Mouse (Mus musculus) hindbrain, embryonic 13.5 days (tissue): ENCODE measurements around the gene Gm49333. TPM values are rescaled to one million over a fixed set of nuclear protein-coding genes. Genes with fewer than 3 reads are reported as not detected.

ENCODE experiments used
- ATAC-seq: fragments of 200-750 bp; cut with Nextera tagmentation; 2 replicates; pipeline ENCODE4 v1.8.0; 2017; ENCODE audit warnings: moderate TSS enrichment; ENCODE audit not compliant: low FRiP score
- H3K27ac ChIP-seq: fragments of 300-500 bp; sonication (generic); 2 replicates; pipeline ENCODE4 v1.5.1; 2015; ENCODE audit warnings: inconsistent platforms, mild to moderate bottlenecking, moderate library complexity
- H3K27me3 ChIP-seq: fragments of 300-500 bp; sonication (generic); 2 replicates; pipeline ENCODE4 v1.6.1; 2015; ENCODE audit warnings: mild to moderate bottlenecking, inconsistent platforms
- H3K36me3 ChIP-seq: fragments of 300-500 bp; sonication (generic); 2 replicates; pipeline ENCODE4 v1.6.1; 2015; ENCODE audit warnings: mild to moderate bottlenecking, inconsistent platforms
- H3K4me1 ChIP-seq: fragments of 300-500 bp; sonication (generic); replicated peaks from 2 replicates; pipeline ENCODE4 v1.6.1; 2015; ENCODE audit warnings: inconsistent platforms
- H3K4me2 ChIP-seq: fragments of 300-500 bp; sonication (generic); 2 replicates; pipeline ENCODE4 v1.6.1; 2015; ENCODE audit warnings: inconsistent platforms, mild to moderate bottlenecking, moderate library complexity
- H3K4me3 ChIP-seq: fragments of 300-500 bp; sonication (generic); 2 replicates; pipeline ENCODE4 v1.5.1; 2015; ENCODE audit warnings: mild to moderate bottlenecking, inconsistent platforms
- H3K9ac ChIP-seq: fragments of 300-500 bp; sonication (generic); 2 replicates; pipeline ENCODE4 v1.6.1; 2015; ENCODE audit warnings: mild to moderate bottlenecking, inconsistent platforms
- H3K9me3 ChIP-seq: fragments of 300-500 bp; sonication (generic); 2 replicates; pipeline ENCODE4 v1.6.1; 2016; ENCODE audit warnings: inconsistent platforms
- WGBS: fragments of 180-500 bp; shearing (Covaris S2); methylation state at CpG from one replicate; pipeline ENCODE4 v1.1.7; 2015; 5-methylcytosine and 5-hydroxymethylcytosine counted together
- polyA plus RNA-seq: library from polyadenylated mRNA; unstranded; fragments of >200 nt; fragmentation: Nextera tagmentation; extraction: Ambion mirVana; gene quantifications from 2 replicates; pipeline ENCODE4 v1.2.1, GENCODE M21; 2015

Gene Gm49333
- not detected in 2 replicates for polyA plus RNA-seq

- H3K9ac ChIP-seq: peak within 1 kb of the TSS; percentile 87
- H3K27ac ChIP-seq: peak within 1 kb of the TSS; percentile 91
- WGBS: 3% methylated on average over 41 of the region's 41 CpGs
- no peaks in the 10 kb centered on the region for H3K9me3 ChIP-seq
- ATAC-seq: peak; percentile 94
- H3K4me2 ChIP-seq: peak within 1 kb of the TSS; percentile 90
- peaks cover 31% of the 10 kb centered on the region for H3K4me1 ChIP-seq
- peak within 1 kb of the TSS; percentile 86 for H3K4me3 ChIP-seq
- peaks cover 27% of the 10 kb centered on the region for H3K36me3 ChIP-seq
- no peaks in the 10 kb centered on the region for H3K27me3 ChIP-seq
These were observed at the start of gene Gm49333, which contains the start of the genes Eef1akmt4 and Alg3 for GRCm38 (mm10) chr16:20611357-20612227. Gm49333 (plus strand) TSS chr16:20611610. Eef1akmt4 (plus strand) TSS chr16:20611593. Alg3 (minus strand) TSS chr16:20611735.

- no peaks in the 10 kb centered on the region for H3K4me1 ChIP-seq
- H3K36me3 ChIP-seq: peaks cover 34% of the 10 kb centered on the region
- no peak overlapping the region for H3K4me3 ChIP-seq
- H3K9me3 ChIP-seq: no peaks in the 10 kb centered on the region
- H3K27me3 ChIP-seq: no peaks in the 10 kb centered on the region
- WGBS: 63% methylated on average over 1 of the region's 1 CpGs
- no peak overlapping the region for H3K9ac ChIP-seq
- H3K27ac ChIP-seq: no peak overlapping the region
- no peak for ATAC-seq
- H3K4me2 ChIP-seq: no peak overlapping the region
These were observed 46.3 kb upstream of the Gm49333 start for GRCm38 (mm10) chr16:20565075-20565474.

GRCm38 (mm10) chr16:20589366-20589938, 22.0 kb upstream of the Gm49333 start, which contains the start of gene Vwa5b2:
Vwa5b2 (plus strand) TSS chr16:20589471.
- no peaks in the 10 kb centered on the region for H3K36me3 ChIP-seq
- ATAC-seq: peak; percentile 85
- no peaks in the 10 kb centered on the region for H3K9me3 ChIP-seq
- H3K4me3 ChIP-seq: peak within 1 kb of the TSS; percentile 57
- peak within 1 kb of the TSS; percentile 64 for H3K27ac ChIP-seq
- H3K27me3 ChIP-seq: peaks cover 67% of the 10 kb centered on the region
- peaks cover 22% of the 10 kb centered on the region for H3K4me1 ChIP-seq
- WGBS: 2% methylated on average over 24 of the region's 24 CpGs
- peak within 1 kb of the TSS; percentile 79 for H3K9ac ChIP-seq
- peak within 1 kb of the TSS; percentile 90 for H3K4me2 ChIP-seq

GRCm38 (mm10) chr16:20589939-20590679, 21.3 kb upstream of the Gm49333 start:
- Histone ChIP-seq H3K27ac (peak overlapping the region; percentile 64), H3K4me2 (peak overlapping the region; percentile 90), H3K27me3 (peaks cover 72% of the 10 kb centered on the region), H3K9ac (peak overlapping the region; percentile 79), H3K4me3 (peak overlapping the region; percentile 57), H3K9me3 (no peaks in the 10 kb centered on the region), H3K4me1 (peaks cover 22% of the 10 kb centered on the region), H3K36me3 (no peaks in the 10 kb centered on the region)
- ATAC-seq: peak; percentile 90
- under 1% methylated on average over 38 of the region's 39 CpGs for WGBS

- Histone ChIP-seq H3K4me3 (peak overlapping the region; percentile 57), H3K27me3 (peaks cover 77% of the 10 kb centered on the region), H3K36me3 (no peaks in the 10 kb centered on the region), H3K4me2 (peak overlapping the region; percentile 90), H3K9ac (peak overlapping the region; percentile 79), H3K27ac (no peak overlapping the region), H3K4me1 (peaks cover 22% of the 10 kb centered on the region), H3K9me3 (no peaks in the 10 kb centered on the region)
- WGBS: 1% methylated on average over 17 of the region's 17 CpGs
- ATAC-seq: peak; percentile 11
These were observed 20.8 kb upstream of the Gm49333 start for GRCm38 (mm10) chr16:20590680-20591038.

GRCm38 (mm10) chr16:20591076-20591705, 20.2 kb upstream of the Gm49333 start:
- Histone ChIP-seq H3K9me3 (no peaks in the 10 kb centered on the region), H3K4me3 (peak overlapping the region; percentile 57), H3K9ac (peak overlapping the region; percentile 79), H3K36me3 (no peaks in the 10 kb centered on the region), H3K27ac (no peak overlapping the region), H3K4me2 (peak overlapping the region; percentile 90), H3K27me3 (peaks cover 83% of the 10 kb centered on the region), H3K4me1 (peaks cover 22% of the 10 kb centered on the region)
- ATAC-seq: no peak
- 4% methylated on average over 48 of the region's 48 CpGs for WGBS

GRCm38 (mm10) chr16:20595060-20595673, 16.2 kb upstream of the Gm49333 start:
- Histone ChIP-seq H3K36me3 (no peaks in the 10 kb centered on the region), H3K27me3 (peaks cover 64% of the 10 kb centered on the region)

GRCm38 (mm10) chr16:20595737-20596136, 15.7 kb upstream of the Gm49333 start:
- WGBS: 89% methylated on average over 4 of the region's 4 CpGs
- H3K4me3 ChIP-seq: no peak overlapping the region
- no peak overlapping the region for H3K4me2 ChIP-seq
- no peak for ATAC-seq
- peaks cover 58% of the 10 kb centered on the region for H3K27me3 ChIP-seq
- no peak overlapping the region for H3K27ac ChIP-seq
- H3K4me1 ChIP-seq: peaks cover 11% of the 10 kb centered on the region
- 0 out of 2 replicates have a peak, but pooled peaks cover 1% of the 10 kb centered on the region for H3K36me3 ChIP-seq
- no peak overlapping the region for H3K9ac ChIP-seq
- no peaks in the 10 kb centered on the region for H3K9me3 ChIP-seq

More at GRCm38 (mm10) chr16:20595060-20595673, 16.2 kb upstream of the Gm49333 start:
- WGBS: 93% methylated on average over 7 of the region's 7 CpGs
- ATAC-seq: no peak
- Histone ChIP-seq H3K27ac (no peak overlapping the region), H3K4me1 (peaks cover 14% of the 10 kb centered on the region), H3K4me3 (no peak overlapping the region), H3K9ac (no peak overlapping the region), H3K9me3 (no peaks in the 10 kb centered on the region), H3K4me2 (no peak overlapping the region)

- 0 out of 2 replicates have a peak, but pooled peaks cover 4% of the 10 kb centered on the region for H3K4me1 ChIP-seq
- no peaks in the 10 kb centered on the region for H3K9me3 ChIP-seq
- H3K27ac ChIP-seq: no peak overlapping the region
- no peak for ATAC-seq
- H3K27me3 ChIP-seq: peaks cover 47% of the 10 kb centered on the region
- no peak overlapping the region for H3K9ac ChIP-seq
- no peak overlapping the region for H3K4me3 ChIP-seq
- H3K4me2 ChIP-seq: no peak overlapping the region
- WGBS: 77% methylated on average over 7 of the region's 7 CpGs
- 0 out of 2 replicates have a peak, but pooled peaks cover 4% of the 10 kb centered on the region for H3K36me3 ChIP-seq
These were observed 14.5 kb upstream of the Gm49333 start for GRCm38 (mm10) chr16:20596687-20597441.

GRCm38 (mm10) chr16:20600511-20600910, 10.9 kb upstream of the Gm49333 start:
- H3K4me1 ChIP-seq: peaks cover 16% of the 10 kb centered on the region
- no peak for ATAC-seq
- H3K36me3 ChIP-seq: peaks cover 24% of the 10 kb centered on the region
- no peak overlapping the region for H3K4me2 ChIP-seq
- H3K9me3 ChIP-seq: no peaks in the 10 kb centered on the region
- no peak overlapping the region for H3K4me3 ChIP-seq
- H3K27ac ChIP-seq: no peak overlapping the region
- WGBS: 62% methylated on average over 5 of the region's 5 CpGs
- H3K9ac ChIP-seq: no peak overlapping the region
- peaks cover 13% of the 10 kb centered on the region for H3K27me3 ChIP-seq

GRCm38 (mm10) chr16:20604705-20605104, 6.7 kb upstream of the Gm49333 start:
- peaks cover 53% of the 10 kb centered on the region for H3K36me3 ChIP-seq
- 0 out of 2 replicates have a peak overlapping the region, but pooled peaks have one; percentile 35 for H3K27ac ChIP-seq
- ATAC-seq: no peak

More at GRCm38 (mm10) chr16:20604705-20605104, 6.7 kb upstream of the Gm49333 start:
- Histone ChIP-seq H3K9ac (no peak overlapping the region), H3K27me3 (no peaks in the 10 kb centered on the region), H3K9me3 (no peaks in the 10 kb centered on the region), H3K4me3 (no peak overlapping the region), H3K4me1 (peaks cover 31% of the 10 kb centered on the region), H3K4me2 (no peak overlapping the region)
- WGBS: 69% methylated on average over 9 of the region's 9 CpGs
